Mouse (Mus musculus) MEL (cell line): ENCODE results near the gene Gm27027. TPM values are rescaled to one million over a fixed set of nuclear protein-coding genes. Genes with fewer than 3 reads are reported as not detected.

Experiments used
- DNase-seq: peaks from one replicate; pipeline ENCODE4 v3.0.0; 2011; ENCODE audit warnings: low read depth, low spot score
- H3K27ac ChIP-seq: 2 replicates; pipeline ENCODE4 v1.5.1; 2012; ENCODE audit warnings: low read depth, mild to moderate bottlenecking, control low read depth, low read length, moderate library complexity; ENCODE audit not compliant: control insufficient read depth
- H3K27me3 ChIP-seq, 2 experiments: fragments of 150-350 bp in 1 of 2; sonication (generic) in 1 of 2; 2 replicates each; pipeline ENCODE4 v1.6.1; 2012; ENCODE audit warnings: low read length in 2 of 2, mild to moderate bottlenecking in 2 of 2, improper control_type of control experiment in 1 of 2, moderate library complexity in 1 of 2; ENCODE audit not compliant: insufficient read depth in 2 of 2, control insufficient read depth in 1 of 2
- H3K36me3 ChIP-seq, 2 experiments: 2 replicates each; pipeline ENCODE4 v1.6.1; 2012 to 2014; ENCODE audit warnings: low read length in 2 of 2, improper control_type of control experiment in 1 of 2, inconsistent platforms in 1 of 2, mild to moderate bottlenecking in 1 of 2; ENCODE audit not compliant: insufficient read depth in 2 of 2, control insufficient read depth in 1 of 2
- H3K4me1 ChIP-seq, 2 experiments: fragments of 150-350 bp in 1 of 2; sonication (generic) in 1 of 2; 2 replicates each; pipeline ENCODE4 v1.6.1; 2012; ENCODE audit warnings: low read length in 2 of 2, improper control_type of control experiment in 1 of 2, mild to moderate bottlenecking in 1 of 2; ENCODE audit not compliant: insufficient read depth in 2 of 2, control insufficient read depth in 1 of 2
- H3K4me3 ChIP-seq, 2 experiments: fragments of 150-350 bp in 1 of 2; sonication (generic) in 1 of 2; 2 replicates each; pipeline ENCODE4 v1.5.1; 2012; ENCODE audit warnings: low read depth in 2 of 2, low read length in 2 of 2, mild to moderate bottlenecking in 2 of 2, moderate library complexity in 2 of 2, control low read depth in 1 of 2, improper control_type of control experiment in 1 of 2; ENCODE audit not compliant: control insufficient read depth in 1 of 2, insufficient read depth in 1 of 2
- H3K79me2 ChIP-seq: 2 replicates; pipeline ENCODE4 v1.6.1; 2012; ENCODE audit warnings: mild to moderate bottlenecking, low read length, moderate library complexity; ENCODE audit not compliant: control insufficient read depth, poor library complexity, insufficient read depth
- H3K9ac ChIP-seq: 2 replicates; pipeline ENCODE4 v1.6.1; 2012; ENCODE audit warnings: low read depth, mild to moderate bottlenecking, control low read depth, low read length, moderate library complexity; ENCODE audit not compliant: control insufficient read depth, poor library complexity, severe bottlenecking
- H3K9me3 ChIP-seq: fragments of 150-350 bp; sonication (generic); replicated peaks from 2 replicates; pipeline ENCODE4 v1.6.1; 2012; ENCODE audit warnings: mild to moderate bottlenecking, low read length, improper control_type of control experiment, moderate library complexity; ENCODE audit not compliant: insufficient read depth
- CTCF ChIP-seq, 3 experiments: IDR thresholded peaks in 2 of 3; conservative IDR thresholded peaks in 1 of 3; 2 replicates each; pipeline ENCODE4 v1.5.1; 2011 to 2012; ENCODE audit warnings: low read length in 3 of 3, low read depth in 2 of 3, mild to moderate bottlenecking in 2 of 3, improper control_type of control experiment in 1 of 3, inconsistent platforms in 1 of 3, mixed read lengths in 1 of 3, moderate library complexity in 1 of 3; ENCODE audit not compliant: control insufficient read depth in 1 of 3, insufficient read depth in 1 of 3, poor library complexity in 1 of 3, severe bottlenecking in 1 of 3
- E2F4 ChIP-seq: IDR thresholded peaks from 2 replicates; pipeline ENCODE4 v1.6.1; 2011; ENCODE audit warnings: low read depth, low read length, improper control_type of control experiment, borderline replicate concordance
- EP300 ChIP-seq, 2 experiments: IDR thresholded peaks; 2 replicates each; pipeline ENCODE4 v1.6.1; 2011; ENCODE audit warnings: improper control_type of control experiment in 2 of 2, low read length in 2 of 2, low read depth in 1 of 2, mild to moderate bottlenecking in 1 of 2
- ETS1 ChIP-seq: IDR thresholded peaks from 2 replicates; pipeline ENCODE4 v1.6.1; 2012; ENCODE audit warnings: low read depth, mild to moderate bottlenecking, inconsistent platforms, low read length, improper control_type of control experiment, moderate library complexity
- GABPA ChIP-seq: IDR thresholded peaks from 2 replicates; pipeline ENCODE4 v1.6.1; 2012; ENCODE audit warnings: low read depth, mild to moderate bottlenecking, inconsistent platforms, low read length, improper control_type of control experiment, moderate library complexity
- GATA1 ChIP-seq: IDR thresholded peaks from 2 replicates; pipeline ENCODE4 v1.6.1; 2011; ENCODE audit warnings: low read depth, low read length, improper control_type of control experiment
- HCFC1 ChIP-seq: IDR thresholded peaks from 2 replicates; pipeline ENCODE4 v1.6.1; 2012; ENCODE audit warnings: low read depth, mild to moderate bottlenecking, inconsistent platforms, low read length, improper control_type of control experiment, moderate library complexity
- KAT2A ChIP-seq: conservative IDR thresholded peaks from 2 replicates; pipeline ENCODE4 v1.6.1; 2012; ENCODE audit warnings: low read depth, low read length, improper control_type of control experiment, inconsistent platforms
- MAX ChIP-seq: IDR thresholded peaks from 2 replicates; pipeline ENCODE4 v1.6.1; 2011; ENCODE audit warnings: low read length, improper control_type of control experiment
- MAZ ChIP-seq: IDR thresholded peaks from 2 replicates; pipeline ENCODE4 v1.6.1; 2012; ENCODE audit warnings: low read depth, mild to moderate bottlenecking, inconsistent platforms, low read length, improper control_type of control experiment
- MYB ChIP-seq: IDR thresholded peaks from 2 replicates; pipeline ENCODE4 v1.6.1; 2011; ENCODE audit warnings: mild to moderate bottlenecking, low read depth, low read length, improper control_type of control experiment
- MYC ChIP-seq: IDR thresholded peaks from 2 replicates; pipeline ENCODE4 v1.6.1; 2011; ENCODE audit warnings: low read depth, mild to moderate bottlenecking, low read length, improper control_type of control experiment, moderate library complexity
- NRF1 ChIP-seq: IDR thresholded peaks from 2 replicates; pipeline ENCODE4 v1.6.1; 2014; ENCODE audit warnings: low read depth, mild to moderate bottlenecking, inconsistent platforms, low read length, improper control_type of control experiment, moderate library complexity; ENCODE audit not compliant: poor library complexity, insufficient read depth, severe bottlenecking
- RAD21 ChIP-seq: IDR thresholded peaks from 2 replicates; pipeline ENCODE4 v1.6.1; 2011; ENCODE audit warnings: mild to moderate bottlenecking, low read depth, low read length, improper control_type of control experiment
- RCOR1 ChIP-seq: IDR thresholded peaks from 2 replicates; pipeline ENCODE4 v1.6.1; 2012; ENCODE audit warnings: low read depth, mild to moderate bottlenecking, inconsistent platforms, low read length, improper control_type of control experiment
- SIN3A ChIP-seq: IDR thresholded peaks from 2 replicates; pipeline ENCODE4 v1.6.1; 2012; ENCODE audit warnings: low read length, improper control_type of control experiment, inconsistent platforms
- SMC3 ChIP-seq: IDR thresholded peaks from 2 replicates; pipeline ENCODE4 v1.6.1; 2011; ENCODE audit warnings: low read depth, low read length, improper control_type of control experiment
- TBP ChIP-seq: IDR thresholded peaks from 2 replicates; pipeline ENCODE4 v1.8.0; 2011; ENCODE audit warnings: low read depth, low read length, improper control_type of control experiment
- ZC3H11A ChIP-seq: IDR thresholded peaks from 2 replicates; pipeline ENCODE4 v1.6.1; 2012; ENCODE audit warnings: low read depth, mild to moderate bottlenecking, inconsistent platforms, low read length, improper control_type of control experiment
- ZKSCAN1 ChIP-seq: IDR thresholded peaks from 2 replicates; pipeline ENCODE4 v1.6.1; 2012; ENCODE audit warnings: low read depth, mild to moderate bottlenecking, inconsistent platforms, low read length, improper control_type of control experiment, moderate library complexity
- polyA plus RNA-seq, 2 experiments: library from polyadenylated mRNA; stranded (reverse) in 1 of 2; unstranded in 1 of 2; fragments of >175 nt in 1 of 2; fragments of >200 nt in 1 of 2; gene quantifications; 2 replicates each; pipeline versions ENCODE4 v1.2.1 to v1.2.4; 2012; ENCODE audit warnings: low replicate concordance in 2 of 2, low read depth in 1 of 2; ENCODE audit not compliant: insufficient read length in 2 of 2, insufficient read depth in 1 of 2, missing spikeins in 1 of 2
- total RNA-seq: library from RNA; depleted of rRNA; stranded (reverse); fragments of 300-350 nt; gene quantifications from 2 replicates; pipeline ENCODE4 v1.2.3, GENCODE M21; 2012

Gene Gm27027
- total and polyA plus RNA-seq, 3 experiments: not detected

DNA sequence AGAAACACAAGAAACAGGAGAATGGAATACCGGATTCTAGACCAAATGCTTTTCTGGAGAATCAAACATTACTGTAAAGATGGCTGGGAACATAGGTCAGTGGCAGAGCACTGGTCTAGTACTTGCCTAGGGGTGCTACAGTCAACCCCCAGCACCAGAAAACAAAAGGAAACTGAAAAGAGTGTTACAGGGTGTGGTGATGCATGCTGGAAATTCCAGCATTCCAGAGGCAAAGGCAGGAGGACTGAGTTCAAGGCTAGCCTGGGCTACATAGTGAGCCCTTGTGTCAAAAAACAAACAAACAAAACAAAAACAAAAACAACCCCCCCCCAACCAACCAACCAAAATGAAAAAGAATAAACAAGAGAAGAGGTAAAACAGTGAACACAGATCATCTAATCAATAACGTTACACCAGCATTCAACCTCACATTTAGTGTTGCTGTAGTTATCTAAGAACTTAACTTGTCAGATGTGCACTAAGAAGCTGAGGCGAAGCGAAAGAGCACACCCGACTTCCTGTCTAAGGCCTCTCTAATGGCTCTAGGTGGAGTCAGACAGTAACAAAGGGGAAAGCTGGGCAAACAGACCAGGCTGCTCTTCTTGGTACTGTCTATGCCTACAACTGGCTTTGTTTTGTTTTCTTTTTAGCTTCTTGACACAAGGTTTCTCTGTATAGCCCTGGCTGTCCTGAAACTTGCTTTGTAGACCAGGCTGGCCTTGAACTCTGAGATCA lies 44.4 kb upstream of the Gm27027 start:
- Histone ChIP-seq H3K9me3 (no peaks in the 10 kb centered on the region), H3K4me1 (no peaks in the 10 kb centered on the region), H3K9ac (no peak overlapping the region), H3K79me2 (no peaks in the 10 kb centered on the region), H3K27me3 (no peaks in the 10 kb centered on the region), H3K36me3 (peaks cover 0 to 5% of the 10 kb centered on the region in 2 experiments; a peak in 2 of 4 replicates), H3K4me3 (no peak overlapping the region), H3K27ac (no peak overlapping the region)
- DNase-seq: peak; percentile 12
- TF ChIP-seq HCFC1 (no peak), MAX (no peak), E2F4 (no peak), EP300 (IDR thresholded peaks at IDR 0.05; ENCODE audit: low read depth in 1 of 2, low read length in 2 of 2) (no peak), MYC (no peak), NRF1 (no peak), MAZ (no peak), ETS1 (no peak), CTCF (IDR thresholded peaks at IDR 0.05 in 2 of 3, conservative IDR thresholded peaks at IDR 0.05 in 1 of 3; ENCODE audit: control insufficient read depth in 1 of 3, insufficient read depth in 1 of 3, low read depth in 2 of 3, low read length in 3 of 3, poor library complexity in 1 of 3, severe bottlenecking in 1 of 3) (no peak), GATA1 (no peak), SIN3A (no peak), RCOR1 (no peak), ZKSCAN1 (no peak), MYB (no peak), GABPA (no peak), RAD21 (no peak), TBP (no peak)

DNA sequence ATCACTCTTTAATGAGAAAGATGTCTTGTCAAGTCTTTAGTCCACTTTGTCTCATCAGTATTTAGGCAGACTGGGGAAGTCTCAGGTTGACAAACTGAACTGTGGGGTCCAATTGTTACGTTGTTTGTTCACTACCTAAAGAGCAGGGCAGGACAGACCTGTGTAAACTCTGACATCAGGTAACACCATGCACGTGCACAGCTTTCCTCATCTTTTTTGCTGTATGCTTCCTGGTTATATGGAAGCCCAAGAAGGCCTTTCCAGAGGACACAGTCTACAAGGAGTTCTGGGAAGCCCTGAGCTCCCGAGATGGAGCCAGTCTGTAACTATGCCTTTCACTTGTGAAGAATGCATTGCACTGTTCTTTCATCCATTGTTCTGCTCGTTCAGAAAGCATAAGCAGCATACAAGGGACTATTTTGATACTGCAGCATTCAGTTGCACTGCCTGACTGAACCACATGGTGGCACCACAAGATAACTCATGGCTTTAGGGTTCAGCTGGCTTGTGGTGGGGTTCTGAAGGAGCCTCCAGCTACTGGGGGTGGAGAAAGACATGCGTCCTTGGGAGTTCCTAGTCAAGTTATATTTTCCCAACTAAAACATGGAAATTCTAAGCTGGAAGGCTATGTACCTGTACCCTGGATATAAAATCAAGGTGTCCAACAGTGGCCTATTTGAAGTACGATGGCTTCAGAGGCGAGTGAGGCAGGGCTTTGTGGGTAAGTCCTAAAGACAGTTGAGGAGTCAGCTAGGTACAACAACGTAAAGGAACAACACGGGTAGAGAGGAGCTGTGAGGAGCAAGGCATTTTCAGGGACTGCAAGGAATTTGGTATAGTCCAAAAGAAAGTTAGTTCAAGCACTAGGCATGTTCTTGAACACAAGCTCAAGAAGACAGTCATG lies 39.5 kb upstream of the Gm27027 start:
- Histone ChIP-seq H3K9ac (no peak overlapping the region), H3K4me3 (no peak overlapping the region), H3K36me3 (peaks cover 0 to 5% of the 10 kb centered on the region in 2 experiments; a peak in 2 of 4 replicates), H3K9me3 (no peaks in the 10 kb centered on the region), H3K4me1 (no peaks in the 10 kb centered on the region), H3K27me3 (no peaks in the 10 kb centered on the region), H3K79me2 (no peaks in the 10 kb centered on the region), H3K27ac (no peak overlapping the region)
- no peak for TF ChIP-seq MAZ
- peak; percentile 57 to 89 (median 82) for TF ChIP-seq CTCF (IDR thresholded peaks at IDR 0.05 in 2 of 3, conservative IDR thresholded peaks at IDR 0.05 in 1 of 3; ENCODE audit: control insufficient read depth in 1 of 3, insufficient read depth in 1 of 3, low read depth in 2 of 3, low read length in 3 of 3, poor library complexity in 1 of 3, severe bottlenecking in 1 of 3)
- TF ChIP-seq SMC3: peak; percentile 65
- TF ChIP-seq MAX: 0 out of 2 replicates have a peak, but pooled peaks have one; percentile 24
- no peak for TF ChIP-seq MYC
- no peak for TF ChIP-seq KAT2A
- TF ChIP-seq ZC3H11A: peak; percentile 51; the same call in 1 of the 2 replicates
- peak; percentile 79 for TF ChIP-seq RAD21
- peak; percentile 65 for DNase-seq
